Mouse (Mus musculus) large intestine, adult 2 months (tissue): ENCODE results near the gene Zfp420. TPM values are rescaled to one million over a fixed set of nuclear protein-coding genes. Genes with fewer than 3 reads are reported as not detected.
"Not testable (repeated sequence)": the region's sequence is repeated elsewhere in the genome, so short reads cannot be mapped to it uniquely, and the experiment has no call there.

Experiments
- DNase-seq: peaks from one replicate; pipeline ENCODE4 v3.0.0-alpha.2; 2012; ENCODE audit warnings: low read depth, low spot score
- WGBS: fragments of 180-500 bp; shearing (Covaris S2); methylation state at CpG from one replicate; pipeline ENCODE4 v1.1.7; 2018; 5-methylcytosine and 5-hydroxymethylcytosine counted together
- polyA plus RNA-seq: library from polyadenylated mRNA; depleted of rRNA; stranded (reverse); fragments of >200 nt; gene quantifications from 2 replicates; pipeline ENCODE4 v1.2.3, GENCODE M21; 2012; rRNA removed

Zfp420 gene
- polyA plus RNA-seq, result 0.66 and 0.82 TPM in 2 replicates

DNA sequence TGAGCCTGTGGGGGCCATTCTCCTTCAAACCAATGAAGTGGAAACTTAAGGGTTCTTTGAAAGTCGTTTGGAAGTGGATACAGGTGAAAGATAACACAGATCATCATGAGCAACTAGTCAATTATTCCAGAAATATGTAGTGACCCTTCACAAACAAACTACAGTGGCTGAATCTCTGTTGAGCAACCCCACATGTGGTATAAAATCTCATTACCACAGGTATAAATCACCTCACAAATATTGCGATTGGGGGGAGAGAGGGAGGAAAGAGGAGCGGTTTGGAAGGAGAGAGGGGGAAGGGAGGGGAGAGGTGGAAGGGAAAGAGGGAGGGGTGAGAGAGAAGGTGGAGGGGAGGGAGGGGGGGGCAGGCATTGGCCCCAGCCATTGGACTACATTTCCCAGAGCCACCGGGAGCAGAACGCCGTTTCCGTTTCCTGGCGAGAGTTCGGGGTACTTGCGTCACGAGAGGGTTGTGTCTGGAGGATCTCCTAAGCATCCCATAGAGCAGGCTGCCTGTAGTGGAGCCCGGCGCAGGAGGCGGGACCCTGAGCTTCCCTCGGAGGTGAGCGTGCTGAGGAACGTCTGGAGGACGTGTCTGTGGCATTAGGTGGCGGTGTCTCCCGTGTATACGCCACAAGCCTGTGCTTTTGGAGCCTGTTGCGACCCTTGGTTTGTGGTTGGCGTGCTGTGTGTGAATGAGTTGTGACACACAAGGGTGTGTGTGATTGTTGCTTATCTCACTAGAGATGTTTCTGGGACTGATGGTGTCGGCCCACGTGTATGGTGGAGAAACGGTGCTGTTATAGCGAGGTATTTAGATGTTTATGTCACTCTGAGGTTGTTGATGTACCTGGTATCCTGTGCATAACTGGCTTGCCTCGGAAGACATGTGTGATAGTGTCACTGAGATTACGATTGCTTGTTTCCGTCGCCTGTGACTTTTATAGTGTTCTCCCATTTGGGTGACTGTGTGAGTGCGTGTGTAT lies at the start of gene Zfp420:
Zfp420 (plus strand) TSS at position 448 of the 986 bp plus-strand sequence.
- 2% methylated on average over 32 of the region's 32 CpGs for WGBS
- peak; percentile 83 for DNase-seq

DNA sequence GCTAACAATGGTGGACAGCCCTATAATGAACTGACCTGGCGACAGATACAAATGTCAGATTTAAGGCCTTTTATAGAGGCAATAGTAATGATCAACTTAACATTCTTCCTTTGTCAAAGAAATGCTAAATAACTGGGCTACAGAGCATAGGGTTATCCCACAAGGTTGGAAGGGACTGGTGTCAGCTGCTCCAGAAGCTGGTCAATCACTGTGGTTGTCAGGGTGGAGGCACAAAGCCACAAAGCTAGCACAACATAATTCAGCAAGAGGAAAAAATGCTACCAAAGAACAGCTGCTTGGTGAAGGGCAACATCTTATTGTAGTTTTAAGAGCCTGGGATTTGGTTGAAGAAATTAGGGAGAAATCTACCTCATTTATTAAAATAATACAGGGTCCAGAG lies 47.5 kb upstream of the Zfp420 start:
- WGBS, result 97% methylated on average over 1 of the region's 1 CpGs
- DNase-seq, result no peak

DNA sequence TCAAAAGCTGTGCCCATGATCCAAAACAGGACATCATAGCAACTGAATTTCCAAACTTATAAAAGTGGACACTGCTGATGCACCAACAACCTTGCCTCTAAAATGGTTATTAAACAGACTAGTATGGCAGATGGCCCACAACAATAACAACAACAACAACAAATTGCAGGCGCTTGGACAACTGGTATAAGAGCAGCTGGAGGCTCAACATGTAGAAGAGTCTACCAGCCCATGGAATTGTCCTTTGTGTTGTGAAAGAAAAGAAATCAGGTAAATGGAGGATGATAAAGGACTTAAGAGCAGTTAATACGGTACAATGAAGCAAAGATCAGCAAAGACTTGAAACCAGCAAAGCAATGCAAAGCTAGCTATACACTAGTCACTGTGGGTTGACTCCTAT lies 45.4 kb upstream of the Zfp420 start:
- no peak for DNase-seq
- 94% methylated on average over 2 of the region's 2 CpGs for WGBS

DNA sequence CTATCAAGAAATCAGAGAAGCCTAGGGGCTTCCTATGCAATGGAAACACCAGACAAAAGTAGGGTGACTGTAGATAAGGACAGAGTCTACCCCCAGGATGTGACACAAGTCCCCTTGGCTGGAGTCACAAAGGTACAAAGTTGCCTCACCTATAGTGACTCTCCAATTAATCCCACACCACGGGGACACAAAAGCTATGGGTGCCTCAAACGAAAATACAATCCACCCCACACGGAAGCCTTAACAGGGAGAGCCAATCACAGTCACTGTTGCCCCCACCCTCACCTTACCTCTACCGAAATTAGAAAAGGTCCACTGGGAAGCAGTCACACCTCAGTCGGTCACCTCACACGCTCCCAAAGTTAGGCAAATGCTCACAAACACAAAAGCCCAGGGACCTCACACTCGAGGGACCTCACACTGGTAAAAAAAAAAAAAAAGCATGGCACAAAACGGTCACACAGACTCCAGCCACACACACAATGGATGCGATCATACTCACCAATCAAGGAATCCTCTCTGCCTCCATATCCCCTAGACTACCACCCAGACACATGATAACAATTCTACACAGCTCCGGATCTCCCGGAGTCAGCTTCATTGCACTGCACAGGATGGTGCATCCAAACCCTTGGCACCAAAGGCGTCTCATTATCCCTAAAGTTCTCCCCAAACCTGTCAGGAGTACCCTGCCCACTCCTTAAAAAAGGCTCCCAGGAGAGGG lies 44.6 kb upstream of the Zfp420 start:
- WGBS, result 1% methylated on average over 12 of the region's 12 CpGs
- no peak for DNase-seq

DNA sequence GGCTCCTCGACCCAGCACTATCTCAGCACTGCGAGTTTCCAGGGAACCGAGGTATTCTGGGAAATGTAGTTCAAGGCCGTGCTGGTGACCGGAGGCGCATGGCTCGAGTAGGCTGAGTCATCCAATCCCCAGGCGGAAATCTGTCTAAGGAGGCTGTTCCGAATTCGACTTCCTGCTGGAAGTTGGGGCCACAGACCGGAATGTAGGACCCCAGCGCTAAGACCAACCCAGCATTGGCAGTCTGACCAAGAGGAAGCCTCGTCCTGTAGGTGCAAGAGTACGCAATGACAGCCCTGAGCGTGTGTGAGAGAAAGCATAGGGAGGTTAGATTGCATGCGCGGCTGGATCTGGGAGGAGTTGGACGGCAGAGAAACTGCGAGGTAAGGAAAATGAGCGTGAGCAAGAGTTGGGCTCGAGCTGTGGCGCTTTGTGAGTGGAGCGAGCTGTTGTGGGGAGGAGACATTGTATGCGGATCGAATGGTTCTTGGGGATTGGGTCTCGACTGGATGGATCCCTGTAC lies 43.8 kb upstream of the Zfp420 start, which contains the start of gene Zfp790:
Zfp790 (plus strand) TSS at position 205 of the 520 bp plus-strand sequence.
- DNase-seq, result peak; percentile 94
- WGBS, result under 1% methylated on average over 26 of the region's 26 CpGs

DNA sequence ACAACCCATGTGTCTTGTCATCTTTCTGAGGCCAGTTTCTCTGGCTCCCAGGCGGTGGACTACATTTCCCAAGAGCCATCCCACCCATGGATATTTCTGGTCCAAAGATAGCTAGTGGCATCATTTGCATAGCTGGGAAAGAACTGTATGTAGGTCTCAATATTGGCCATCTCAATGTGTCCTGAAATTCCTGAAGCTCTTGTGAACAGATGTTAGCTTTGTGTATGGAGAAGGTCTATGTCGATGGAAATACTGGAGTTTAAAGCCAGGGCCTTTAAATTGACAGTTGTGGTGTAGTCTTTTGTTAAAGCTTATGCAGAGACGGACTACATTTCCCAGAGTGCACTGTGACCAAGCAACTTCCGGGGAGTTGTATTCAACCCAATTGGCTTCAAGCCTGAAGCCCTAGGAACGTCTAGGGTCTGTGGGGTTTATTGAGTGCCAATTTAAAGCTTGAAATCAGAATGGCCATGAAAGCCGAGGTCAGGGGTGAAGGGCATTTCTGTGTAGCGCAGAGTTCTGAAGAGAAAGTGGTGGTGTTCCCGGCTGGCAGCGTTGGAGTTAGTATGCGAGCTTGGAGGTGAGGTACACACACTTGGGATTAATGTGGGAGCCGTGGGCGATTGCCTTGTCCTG lies 41.0 kb upstream of the Zfp420 start:
- WGBS, result 1% methylated on average over 12 of the region's 12 CpGs
- DNase-seq, result peak; percentile 88

DNA sequence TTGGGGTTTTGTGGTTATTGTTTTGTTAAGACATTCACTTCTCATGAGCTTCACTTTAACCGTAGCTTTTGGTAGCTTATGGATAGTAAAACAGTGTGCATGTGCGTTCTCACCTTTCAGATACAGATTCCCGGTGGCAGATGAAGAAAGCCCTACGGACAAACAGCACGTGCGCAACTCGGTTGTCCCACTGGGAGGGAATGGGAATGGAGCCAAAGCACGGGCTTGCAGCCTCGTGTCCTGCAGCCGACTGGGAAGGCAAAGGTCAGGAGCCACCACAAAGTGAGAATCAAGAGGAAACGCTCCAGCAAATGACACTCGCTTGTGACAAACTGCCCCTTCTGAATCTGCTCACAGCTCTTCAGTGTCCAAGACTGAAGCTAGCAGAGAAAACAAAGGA lies 31.8 kb upstream of the Zfp420 start:
- DNase-seq, result no peak
- WGBS, result 93% methylated on average over 12 of the region's 12 CpGs

DNA sequence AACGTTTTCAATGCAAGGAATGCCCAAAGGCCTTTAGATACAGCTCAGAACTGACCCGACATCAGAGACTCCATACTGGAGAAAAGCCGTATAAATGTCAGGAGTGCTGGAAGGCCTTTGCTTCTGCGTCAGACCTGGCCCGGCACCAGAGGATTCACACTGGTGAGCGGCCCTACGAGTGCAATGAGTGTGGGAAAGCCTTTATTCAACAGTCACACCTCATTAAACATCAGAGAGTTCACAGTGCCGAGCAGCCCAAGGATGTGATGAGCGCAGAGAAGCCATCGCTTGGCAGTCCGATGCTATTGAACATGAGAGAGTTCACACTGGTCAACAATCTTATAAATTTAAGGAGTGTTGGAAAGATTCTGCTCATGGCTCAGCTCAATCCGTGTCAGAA lies 30.0 kb upstream of the Zfp420 start:
- DNase-seq, result no peak
- 95% methylated on average over 12 of the region's 12 CpGs for WGBS

DNA sequence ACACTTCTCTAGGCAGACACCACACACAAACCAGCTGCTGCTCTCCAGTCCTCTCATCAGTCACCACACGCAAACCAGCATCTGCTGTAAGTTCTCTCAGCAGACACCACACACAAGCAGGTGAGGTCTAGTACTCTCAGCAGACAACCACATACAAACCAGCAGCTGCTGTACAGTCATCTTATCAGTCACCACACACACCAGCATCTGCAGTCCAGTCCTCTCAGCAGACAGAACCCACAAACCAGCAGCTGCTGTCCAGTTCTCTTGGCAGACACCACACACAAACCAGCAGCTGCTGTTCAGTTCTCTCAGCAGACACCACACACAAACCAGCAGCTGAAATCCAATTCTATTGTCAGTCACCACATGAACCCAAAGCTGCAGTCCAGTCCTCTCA lies 23.0 kb upstream of the Zfp420 start:
- DNase-seq, result no peak

DNA sequence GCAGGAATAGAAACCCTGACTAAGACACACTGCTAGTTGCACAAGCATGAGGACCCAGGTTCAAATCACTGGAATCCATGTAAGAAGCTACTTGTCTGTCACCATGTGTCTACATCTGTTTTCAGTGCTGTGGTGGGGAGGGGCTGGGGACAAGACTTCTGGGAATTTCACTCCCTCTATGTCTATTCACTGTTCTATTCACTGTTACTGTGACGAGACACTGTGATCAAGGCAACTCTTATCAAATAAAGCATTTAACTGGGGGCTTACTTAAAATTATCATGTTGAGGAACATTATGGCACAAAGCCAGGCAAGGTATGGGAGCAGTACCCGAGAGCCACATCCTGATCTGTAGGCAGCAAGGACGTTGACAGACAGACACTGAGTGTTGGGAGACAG lies 20.5 kb upstream of the Zfp420 start:
- WGBS, result 80% methylated on average over 3 of the region's 3 CpGs
- DNase-seq, result no peak

More for the DNA sequence above, 23.0 kb upstream of the Zfp420 start:
- 97% methylated on average over 1 of the region's 1 CpGs for WGBS

DNA sequence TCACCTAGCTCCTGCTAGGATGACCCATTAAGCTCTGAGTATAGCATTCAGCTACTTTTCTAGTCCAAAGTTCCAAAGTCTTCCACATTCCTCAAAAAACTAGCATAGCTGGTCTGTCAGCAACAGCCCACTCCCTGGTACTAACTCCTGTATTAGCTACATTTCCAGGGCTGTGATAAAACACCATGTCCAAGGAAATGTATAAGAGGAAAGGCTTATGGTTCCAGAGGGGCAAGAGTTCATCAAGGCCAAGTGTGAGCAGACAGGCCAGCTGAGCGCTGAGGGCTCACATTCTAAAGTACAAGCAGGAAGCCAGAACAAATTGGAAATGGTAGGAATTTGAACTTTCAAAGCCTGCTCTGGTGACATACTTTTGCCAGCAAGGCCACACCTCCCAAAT lies 17.7 kb upstream of the Zfp420 start:
- 86% methylated on average over 1 of the region's 1 CpGs for WGBS
- no peak for DNase-seq

DNA sequence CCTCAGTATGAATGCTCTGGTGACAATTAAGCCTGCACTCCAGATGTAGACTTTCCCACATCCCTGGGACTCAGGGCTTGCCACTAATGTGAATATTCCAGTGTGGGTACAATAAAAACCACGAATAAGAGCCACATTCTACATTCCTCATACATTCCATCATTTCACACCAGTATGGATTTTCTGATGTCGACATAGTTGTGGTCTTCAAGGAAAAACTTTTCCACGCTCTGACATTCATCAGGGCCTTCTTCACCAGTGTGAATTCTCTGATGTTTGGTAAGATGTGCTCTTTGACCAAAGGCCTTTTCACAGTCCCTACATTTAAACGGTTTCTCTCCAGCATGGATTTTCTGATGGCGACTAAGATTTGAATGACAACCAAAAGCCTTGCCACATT lies 15.2 kb upstream of the Zfp420 start:
- no peak for DNase-seq
- WGBS, result 90% methylated on average over 5 of the region's 5 CpGs

DNA sequence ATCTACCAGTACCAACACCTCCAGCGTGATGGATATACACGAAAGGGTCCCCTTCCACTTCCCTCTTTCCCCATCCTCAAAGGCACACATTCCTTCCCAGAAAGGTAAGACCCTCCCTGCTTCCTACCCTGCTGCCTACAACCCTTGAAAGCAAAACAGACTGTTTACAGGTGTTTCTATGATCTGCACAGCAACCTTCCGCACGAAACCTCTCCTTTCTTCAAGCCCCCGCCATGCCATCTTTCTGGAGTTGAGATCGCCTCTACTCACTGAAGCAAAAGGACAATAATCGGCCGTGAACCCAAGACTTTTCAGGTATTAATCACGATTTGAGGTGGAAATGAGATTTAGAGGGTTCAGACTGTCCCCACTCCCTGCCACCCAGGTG lies 7.0 kb upstream of the Zfp420 start:
- no peak for DNase-seq
- 48% methylated on average over 9 of the region's 9 CpGs for WGBS

DNA sequence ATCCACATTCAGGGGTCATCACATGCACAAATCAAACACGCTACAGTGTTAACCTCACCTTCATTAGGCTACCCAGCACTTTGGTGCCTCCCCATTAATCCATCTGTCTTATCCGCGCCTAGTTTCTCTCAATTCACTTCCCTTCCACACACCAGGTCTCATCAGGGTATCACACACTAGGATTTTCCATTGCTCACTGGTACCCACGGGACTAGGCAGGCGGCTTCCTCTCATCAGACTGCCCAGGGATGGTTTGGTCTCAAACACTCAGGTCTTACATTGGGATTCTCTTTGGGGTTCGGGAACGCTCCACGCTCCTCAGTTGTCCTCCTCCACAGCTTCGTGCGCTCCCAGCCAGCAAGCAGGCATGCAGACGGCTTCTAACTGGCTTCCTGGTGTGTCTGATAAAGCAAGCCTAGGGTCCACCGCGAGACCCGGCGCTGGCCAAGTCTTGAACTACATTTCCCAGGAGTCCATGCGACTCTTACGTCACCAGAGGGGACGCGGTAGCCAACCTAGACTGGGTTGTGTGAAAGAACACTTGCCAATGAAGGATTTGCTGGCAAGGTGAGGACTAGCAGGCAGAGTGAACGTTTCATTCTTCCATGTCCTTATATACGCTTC lies 6.4 kb upstream of the Zfp420 start, which contains the start of gene Zfp940:
Zfp940 (minus strand) TSS at position 451 of the 624 bp plus-strand sequence.
- peak; percentile 64 for DNase-seq
- 1% methylated on average over 21 of the region's 21 CpGs for WGBS

DNA sequence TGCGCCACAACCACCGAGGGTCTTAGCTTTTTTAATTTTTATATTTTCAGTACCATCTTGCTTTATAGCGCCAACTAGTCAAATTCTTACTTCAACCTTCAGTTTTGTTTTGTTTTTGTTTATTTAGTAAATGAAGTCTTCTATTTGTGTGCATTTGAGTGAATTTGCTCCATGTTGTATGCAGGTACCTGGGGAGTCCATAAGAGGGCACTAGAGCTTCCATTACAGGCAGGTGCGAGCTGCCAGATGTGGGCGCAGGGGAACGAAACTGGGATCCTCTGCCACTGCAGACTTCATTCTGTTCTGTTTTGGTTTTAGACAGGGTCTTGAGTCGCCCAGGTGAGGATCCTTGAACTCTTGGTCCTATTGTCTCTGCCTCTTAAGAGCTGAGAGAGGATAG lies 1.9 kb downstream of the Zfp420 start:
- 93% methylated on average over 7 of the region's 7 CpGs for WGBS
- no peak for DNase-seq

DNA sequence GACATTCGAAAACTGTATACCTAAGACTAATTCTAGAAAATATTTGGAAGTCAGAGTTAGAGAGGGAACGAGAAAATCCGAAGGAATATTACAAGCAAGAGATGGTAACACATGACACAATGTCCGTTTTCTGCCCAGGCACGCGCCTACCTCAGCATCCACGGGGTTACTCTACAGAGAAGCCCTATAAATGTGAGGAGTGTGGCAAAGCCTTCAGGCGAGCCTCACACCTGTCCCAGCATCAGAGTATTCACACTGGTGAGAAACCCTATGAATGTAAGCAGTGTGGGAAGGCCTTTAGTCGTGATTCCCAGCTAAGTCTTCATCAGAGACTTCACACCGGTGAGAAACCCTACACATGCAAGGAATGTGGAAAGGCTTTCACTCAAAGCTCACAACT lies 14.5 kb downstream of the Zfp420 start:
- DNase-seq, result no peak
- WGBS, result 96% methylated on average over 10 of the region's 10 CpGs

DNA sequence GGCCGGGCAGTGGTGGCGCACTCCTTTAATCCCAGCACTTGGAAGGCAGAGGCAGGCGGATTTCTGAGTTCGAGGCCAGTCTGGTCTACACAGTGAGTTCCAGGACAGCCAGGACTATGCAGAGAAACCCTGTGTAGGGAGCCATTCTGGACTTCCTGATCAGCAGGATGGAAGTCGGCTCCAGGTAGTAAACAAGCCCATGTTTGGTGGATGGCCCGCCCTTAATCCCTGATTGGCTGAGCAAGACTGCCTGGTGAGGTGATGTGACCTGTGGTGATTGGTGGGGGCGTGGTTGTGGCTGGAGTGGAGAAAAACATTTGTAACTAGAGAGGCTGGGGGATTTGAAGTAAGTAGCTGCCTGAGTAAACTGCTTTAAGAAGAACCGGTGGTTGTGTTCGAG lies 17.8 kb downstream of the Zfp420 start:
- 96% methylated on average over 9 of the region's 9 CpGs for WGBS
- not testable (repeated sequence) for DNase-seq

DNA sequence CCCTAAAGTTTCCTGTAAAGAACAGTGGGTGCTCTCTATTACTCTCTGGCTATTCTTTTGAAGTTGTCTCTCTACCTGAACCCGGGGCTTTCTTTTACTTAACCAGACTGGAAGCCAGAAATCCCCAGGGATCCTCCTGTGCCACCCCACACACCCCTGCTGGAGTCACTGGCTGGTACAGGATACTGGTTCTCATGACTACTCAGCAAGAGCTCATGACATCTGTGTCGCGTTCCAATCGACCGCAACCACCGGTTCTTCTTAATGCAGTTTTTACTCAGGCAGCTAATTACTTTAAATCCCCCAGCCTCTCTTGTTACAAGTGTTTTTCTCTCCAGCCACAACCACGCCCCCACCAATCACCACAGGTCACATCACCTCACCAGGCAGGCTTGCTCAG lies 20.3 kb downstream of the Zfp420 start:
- 81% methylated on average over 7 of the region's 7 CpGs for WGBS
- DNase-seq, result no peak

DNA sequence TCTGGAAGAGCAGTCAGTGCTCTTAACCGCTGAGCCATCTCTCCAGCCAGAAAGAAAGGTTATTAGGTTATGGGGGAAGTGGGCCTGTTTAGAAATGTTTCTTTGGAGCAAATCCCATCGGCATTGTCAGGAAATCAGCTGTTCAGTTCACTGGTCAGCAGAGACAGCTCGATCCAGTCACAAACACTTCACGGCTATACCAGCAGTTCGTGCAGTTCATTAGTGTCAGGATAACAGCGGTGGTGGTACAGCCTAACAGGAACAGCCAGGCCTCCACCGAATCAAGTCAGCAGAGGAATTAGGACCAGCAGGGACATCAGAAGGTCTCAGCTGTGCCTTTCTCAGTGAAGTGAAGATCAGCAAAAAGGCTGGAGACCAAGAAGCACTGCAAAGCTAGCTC lies 21.1 kb downstream of the Zfp420 start:
- DNase-seq, result no peak
- 85% methylated on average over 7 of the region's 7 CpGs for WGBS
